Mouse (Mus musculus): ENCODE measurements around the gene Psmd2.

GRCm38 (mm10) chr16:20677974-20678675 lies 26.7 kb downstream of the Psmd2 start:
- TF ChIP-seq CTCF (IDR thresholded peaks at IDR 0.05; ENCODE audit: insufficient read depth, low read depth, low read length) (no peak), POLR2A (IDR thresholded peaks at IDR 0.05; ENCODE audit: insufficient read depth, low read depth, low read length) (no peak)

Measured in olfactory bulb, adult 2 months (tissue).